Mouse (Mus musculus) lung, postnatal 10 days (tissue): ENCODE results near the gene Tpcn2.

Experiments
- DNase-seq: peaks from one replicate; pipeline ENCODE4 v3.0.0; 2021

Gene Tpcn2

DNA sequence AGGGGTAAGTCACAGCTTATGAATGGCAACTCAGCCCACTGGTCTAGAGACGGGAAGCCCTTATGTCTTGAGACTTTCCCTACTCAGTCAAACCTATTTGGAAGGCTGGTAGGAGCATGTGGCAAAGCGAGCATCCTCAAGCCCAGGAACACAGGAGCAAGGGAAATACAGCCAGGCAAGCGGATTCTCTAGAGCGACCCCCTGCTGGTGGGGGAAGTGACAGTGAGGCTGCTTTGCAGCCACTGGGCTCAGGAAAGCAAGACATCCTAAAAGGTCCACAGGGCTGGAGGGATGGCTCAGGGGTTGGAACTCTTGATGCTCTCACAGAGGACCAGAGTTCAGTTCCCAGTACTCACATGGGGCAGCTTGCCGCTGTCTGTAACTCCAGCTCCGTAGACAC, 87.5 kb downstream of the Tpcn2 start:
- no peak for DNase-seq

DNA sequence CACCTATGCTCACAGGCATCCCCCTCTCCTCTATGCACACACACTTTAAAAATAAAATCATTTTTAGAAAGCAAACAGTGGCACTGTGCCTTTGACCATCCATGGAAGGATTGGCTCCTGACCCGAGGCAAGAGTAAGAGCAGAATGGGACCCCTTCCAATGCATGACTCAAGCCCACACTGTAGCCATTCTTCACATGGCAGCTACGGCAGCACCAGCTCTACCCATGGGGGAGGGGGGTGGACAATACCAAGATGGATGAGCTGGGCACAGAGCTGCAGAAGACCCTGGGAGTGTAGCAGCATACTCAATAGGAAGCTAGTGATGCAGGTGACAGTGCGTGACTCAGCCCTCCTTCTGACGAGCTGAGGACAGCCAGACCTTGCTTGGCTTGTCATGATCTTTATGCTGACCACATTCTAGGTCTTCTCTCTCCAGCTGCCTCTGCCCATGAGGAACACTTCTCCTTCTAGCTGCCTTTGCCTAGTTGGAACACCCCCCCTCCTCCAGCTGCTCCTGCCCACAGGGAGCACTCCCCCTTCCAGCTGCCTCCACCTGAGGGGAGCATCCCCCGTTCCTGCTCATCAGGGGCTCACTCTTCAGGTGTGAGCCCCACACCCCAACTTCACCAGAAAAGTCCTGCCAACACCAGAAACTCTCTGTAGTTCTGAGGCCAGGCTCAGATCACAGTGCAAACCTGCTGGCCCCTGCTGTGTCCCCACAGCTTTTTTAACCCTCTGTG, 88.5 kb downstream of the Tpcn2 start:
- peak; percentile 53 for DNase-seq

DNA sequence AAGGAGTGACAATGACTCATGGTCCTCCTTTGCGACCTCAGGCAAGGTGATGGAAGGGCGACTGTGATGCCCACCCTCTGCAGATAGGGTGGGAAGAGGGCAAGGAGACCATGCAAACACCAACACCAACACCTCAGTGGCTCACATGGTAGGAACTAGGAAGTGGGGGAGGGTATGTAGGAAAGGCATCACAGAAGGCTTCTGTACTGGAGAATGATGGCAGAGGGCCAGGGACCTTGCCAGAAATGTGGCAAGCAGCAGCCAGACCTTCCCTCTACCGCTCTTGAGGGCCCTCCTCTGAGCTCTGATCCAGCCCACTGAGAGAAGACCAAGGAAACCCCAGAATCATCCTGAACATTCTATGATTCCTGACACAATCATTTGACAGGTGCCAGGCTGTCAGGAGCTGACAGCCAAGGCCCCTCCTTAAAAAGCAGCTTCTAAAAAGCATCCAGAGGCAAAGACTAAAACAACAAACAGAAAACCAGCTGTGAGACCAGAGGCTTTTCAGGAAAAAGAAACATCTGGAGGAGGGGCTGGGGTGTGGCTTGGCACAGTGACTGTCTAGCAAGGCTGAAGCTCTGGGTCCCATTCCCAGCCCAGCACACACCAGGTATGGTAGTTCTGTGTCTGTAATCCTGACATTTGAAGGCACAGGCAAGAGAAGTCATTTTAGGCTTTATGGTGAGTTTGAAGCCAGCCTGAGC, 89.2 kb downstream of the Tpcn2 start:
- peak; percentile 87 for DNase-seq

DNA sequence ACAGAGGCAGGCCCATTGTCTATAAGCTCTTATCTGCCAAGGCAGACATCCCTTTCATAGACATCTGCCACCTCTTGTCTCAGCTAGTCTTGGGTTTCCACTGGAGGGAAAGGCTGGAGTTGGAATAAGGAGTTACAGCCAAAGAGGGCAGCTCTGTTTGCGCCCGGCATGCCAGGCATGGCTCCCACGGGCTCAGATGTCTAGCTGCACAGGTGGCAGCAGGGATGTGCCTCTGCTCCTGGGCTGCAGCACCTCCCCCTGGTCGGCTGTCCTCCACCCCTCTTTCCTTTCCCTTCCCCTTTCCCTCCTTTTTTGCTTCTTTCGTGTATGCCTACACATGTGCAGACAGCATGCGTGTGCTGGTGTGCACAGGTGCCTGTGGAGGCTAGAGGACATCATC, 91.0 kb downstream of the Tpcn2 start:
- DNase-seq: no peak

DNA sequence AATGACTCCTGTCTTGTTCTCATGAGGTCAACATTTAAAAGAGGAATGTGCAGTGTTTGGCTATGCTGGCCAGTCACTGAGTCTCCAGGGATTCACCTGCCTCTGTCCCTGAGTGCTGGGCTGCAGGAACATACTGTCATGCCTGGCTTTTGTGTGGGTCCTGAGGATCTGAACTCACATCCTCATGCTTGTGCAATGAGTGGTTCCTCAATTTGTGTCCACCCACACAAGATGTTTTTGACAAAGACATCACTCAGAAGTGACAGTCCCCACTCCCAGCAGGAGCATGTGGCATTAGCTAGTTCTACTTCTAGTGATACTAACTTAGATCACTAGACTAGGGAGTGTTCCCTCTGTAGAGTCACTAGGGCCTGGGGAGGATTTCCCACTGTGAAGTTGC, 93.3 kb downstream of the Tpcn2 start:
- DNase-seq: no peak

DNA sequence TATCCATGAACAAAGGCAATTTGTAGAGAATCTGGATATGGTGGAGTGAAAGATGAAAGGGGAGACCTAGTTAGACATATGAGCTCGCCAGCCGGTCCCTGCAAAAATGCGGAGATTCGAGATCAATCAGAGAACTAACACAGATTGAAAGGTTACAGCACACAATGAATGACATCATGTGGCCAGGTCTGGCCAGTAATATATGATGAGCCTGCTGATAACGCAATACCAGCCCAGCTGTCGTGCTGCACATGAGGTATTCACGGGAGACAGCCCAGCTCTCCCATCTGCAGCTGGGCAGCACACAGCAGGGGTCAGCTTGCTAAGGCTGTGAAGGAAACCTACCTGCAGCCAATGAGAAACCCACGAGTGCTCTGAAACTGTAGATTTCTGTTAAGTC, 94.5 kb downstream of the Tpcn2 start:
- no peak for DNase-seq

DNA sequence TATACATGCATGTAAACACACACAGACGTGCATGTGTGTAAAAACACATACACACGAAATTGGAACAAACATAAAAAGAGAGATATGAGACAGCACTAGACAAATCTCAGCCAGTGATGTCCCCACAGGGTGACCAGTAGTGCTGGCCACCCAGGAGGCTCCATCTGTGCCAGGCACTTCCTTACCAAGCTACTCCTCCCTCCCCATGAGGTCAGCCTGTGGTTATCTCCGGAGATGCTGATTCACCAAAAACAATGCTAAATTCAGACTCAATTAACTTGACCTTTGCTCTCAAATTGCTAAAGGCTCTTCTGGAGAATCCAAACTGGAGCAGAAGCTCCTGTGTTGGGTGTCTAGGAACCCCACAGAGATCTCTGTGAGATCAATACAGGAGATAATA, 96.0 kb downstream of the Tpcn2 start:
- no peak for DNase-seq

DNA sequence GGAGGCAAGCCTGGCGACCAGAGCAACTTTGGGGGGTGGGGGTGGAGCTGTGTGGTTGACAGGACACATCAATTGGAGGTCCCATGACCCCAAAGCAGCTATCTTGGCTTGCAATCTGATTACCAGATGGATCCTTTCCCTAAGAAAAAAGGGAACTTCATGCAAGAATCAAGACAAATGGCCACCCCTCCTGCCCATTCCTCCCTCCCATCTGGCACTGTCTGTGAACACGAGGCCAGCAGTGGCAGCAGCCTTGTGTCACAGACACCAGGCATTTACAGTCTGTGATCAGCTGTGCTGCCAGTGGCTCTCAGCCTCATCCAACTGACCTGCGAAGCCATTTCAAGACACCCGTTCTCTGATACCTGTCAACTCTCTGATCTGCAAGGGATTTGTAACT, 101.4 kb downstream of the Tpcn2 start:
- DNase-seq: peak; percentile 88

DNA sequence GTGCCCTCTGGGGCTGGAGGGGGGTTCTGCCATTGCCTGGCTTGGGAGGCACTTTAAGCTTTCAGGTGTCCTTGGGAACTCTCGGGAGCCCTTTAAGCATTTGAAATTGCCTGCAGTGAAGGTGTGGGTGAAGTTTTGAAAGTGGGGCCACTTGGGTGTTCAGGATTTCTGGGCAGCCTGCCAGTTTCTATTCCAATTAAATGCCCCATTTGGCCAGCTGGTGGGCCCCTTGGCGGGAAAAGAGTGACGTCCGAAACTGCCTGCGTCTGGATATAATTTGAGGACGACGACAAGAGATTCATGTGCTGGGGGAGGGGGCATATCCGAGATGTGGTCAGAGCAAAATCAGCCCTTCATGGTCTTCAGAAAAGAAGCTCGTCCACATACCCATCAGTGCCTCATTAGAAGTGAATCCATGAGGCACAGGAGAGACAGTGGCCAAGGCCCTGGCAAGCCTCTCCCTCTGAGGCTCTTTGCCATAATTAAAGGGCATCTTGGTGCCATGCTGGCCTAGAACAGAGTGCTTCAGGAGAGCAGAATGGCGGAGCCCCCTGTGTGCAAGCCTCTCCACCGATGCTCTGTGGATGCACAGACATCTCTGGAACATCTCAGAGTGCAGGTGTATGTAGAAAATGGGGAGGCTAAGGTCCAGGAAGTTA, 102.3 kb downstream of the Tpcn2 start:
- DNase-seq: peak; percentile 27

DNA sequence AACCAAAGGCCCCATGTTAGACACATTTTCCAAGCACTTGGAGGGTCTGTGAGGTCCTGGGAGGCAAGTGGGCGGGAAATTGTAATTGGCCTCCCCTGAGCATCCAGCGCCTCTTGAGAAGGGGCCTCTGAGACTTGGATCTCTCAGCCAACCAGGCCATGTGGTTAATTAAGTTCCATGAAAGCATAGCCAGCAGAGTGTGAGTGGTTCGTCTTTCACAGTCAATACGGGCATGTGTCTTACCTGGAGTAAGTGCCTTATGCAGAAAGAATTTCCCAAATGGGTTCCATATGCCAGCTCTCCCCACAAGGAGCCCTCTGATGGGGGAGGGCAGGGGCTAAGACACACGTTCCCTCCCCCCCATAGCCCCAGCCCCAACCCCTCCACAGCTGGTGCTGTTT, 104.1 kb downstream of the Tpcn2 start:
- no peak for DNase-seq

DNA sequence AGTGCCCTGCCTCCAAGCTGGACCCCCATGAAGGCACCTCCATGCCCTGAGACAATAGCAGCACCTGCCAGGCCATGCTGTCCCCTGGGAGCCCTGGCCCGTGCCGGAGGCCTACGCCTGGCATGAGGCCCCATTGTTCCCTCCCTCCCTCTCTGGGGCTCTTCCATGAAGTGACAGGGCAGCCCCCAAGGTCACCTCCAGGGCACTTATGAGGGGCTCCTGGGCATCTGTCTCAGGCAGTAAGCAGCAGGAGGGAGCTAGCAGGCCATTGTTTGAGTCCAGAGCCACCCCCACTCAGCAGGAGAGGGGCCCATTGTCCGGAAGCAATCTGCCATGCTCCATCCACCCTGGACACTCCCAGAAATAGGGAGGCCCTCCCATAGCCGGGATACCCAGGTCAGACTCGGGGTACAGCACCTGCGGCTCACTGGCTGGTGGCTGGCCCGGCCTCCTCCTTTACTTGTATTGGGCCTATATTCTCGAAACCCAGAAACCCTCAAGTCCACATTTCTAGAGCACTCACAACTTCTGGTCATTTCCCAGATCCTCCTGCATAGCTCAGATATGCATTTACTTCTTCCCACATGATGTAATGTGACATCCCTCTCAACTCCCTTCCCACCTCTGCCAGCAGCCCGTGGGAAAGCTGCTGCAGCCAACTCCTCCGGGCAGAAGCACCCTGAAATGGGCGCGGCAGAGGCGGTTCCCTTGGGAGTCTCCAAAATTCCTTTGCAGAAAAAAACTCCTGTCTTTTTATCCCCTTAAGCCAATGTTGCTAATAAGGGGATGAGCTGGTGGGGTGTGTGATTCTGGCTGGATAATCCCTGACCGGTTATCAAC, 106.8 kb downstream of the Tpcn2 start:
- no peak for DNase-seq

DNA sequence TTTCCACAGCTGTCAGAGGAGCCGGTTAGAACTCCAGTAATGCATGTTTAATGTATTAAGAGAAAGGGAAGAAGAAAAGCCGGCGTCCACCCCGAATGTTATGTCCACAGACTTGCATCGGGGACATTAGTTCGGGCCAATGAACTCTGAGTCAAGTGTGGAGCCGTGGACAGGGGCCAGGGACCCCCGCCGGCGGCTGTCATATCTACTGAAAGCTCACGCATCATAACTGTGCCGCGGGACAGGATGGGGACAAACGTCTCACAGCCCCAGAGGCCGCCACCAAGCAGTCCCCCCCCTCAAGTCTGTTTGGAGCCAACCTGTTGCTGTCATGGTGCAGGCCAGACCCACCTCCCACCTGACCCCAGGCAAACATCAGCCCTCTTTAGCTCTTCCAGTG, 110.2 kb downstream of the Tpcn2 start:
- no peak for DNase-seq

DNA sequence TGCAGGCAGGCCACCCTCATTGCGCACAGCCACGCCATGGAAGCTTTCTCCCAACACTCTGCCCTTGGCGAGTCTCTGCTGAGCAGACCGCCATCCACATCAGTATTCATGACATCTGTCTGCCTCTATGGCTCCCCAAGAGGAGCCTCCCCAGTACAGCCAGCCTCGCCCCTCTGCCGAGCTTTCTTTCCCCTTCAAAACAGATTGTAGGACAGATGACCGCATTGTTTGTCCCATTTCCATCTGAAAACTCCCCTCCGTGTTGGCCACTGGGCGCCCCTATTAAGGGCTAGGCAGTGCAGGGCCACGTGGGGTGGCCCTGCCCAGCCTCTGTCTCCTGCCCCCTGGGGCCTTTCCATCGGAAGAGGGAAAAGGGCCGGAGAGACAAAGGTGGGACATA, 110.7 kb downstream of the Tpcn2 start:
- DNase-seq: peak; percentile 25

DNA sequence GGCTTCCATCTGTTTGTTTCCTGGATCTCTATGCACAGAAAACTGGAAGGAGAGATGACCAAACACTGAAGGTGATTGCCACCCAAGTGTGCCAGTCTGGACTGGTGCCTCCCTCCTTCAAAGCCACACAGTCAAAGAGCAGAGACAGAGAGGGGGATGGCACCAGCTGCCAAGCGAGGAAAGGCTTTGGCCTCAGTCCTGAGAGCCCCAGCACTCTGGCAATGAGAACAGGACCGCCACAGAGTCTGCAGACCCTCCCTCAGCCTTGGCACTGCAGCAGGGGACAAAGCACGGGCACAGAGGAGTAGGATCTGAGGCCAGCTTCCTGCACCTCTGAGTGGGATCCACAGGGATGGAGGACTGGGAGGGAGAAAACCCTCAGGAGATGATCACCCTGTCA, 114.1 kb downstream of the Tpcn2 start:
- no peak for DNase-seq

DNA sequence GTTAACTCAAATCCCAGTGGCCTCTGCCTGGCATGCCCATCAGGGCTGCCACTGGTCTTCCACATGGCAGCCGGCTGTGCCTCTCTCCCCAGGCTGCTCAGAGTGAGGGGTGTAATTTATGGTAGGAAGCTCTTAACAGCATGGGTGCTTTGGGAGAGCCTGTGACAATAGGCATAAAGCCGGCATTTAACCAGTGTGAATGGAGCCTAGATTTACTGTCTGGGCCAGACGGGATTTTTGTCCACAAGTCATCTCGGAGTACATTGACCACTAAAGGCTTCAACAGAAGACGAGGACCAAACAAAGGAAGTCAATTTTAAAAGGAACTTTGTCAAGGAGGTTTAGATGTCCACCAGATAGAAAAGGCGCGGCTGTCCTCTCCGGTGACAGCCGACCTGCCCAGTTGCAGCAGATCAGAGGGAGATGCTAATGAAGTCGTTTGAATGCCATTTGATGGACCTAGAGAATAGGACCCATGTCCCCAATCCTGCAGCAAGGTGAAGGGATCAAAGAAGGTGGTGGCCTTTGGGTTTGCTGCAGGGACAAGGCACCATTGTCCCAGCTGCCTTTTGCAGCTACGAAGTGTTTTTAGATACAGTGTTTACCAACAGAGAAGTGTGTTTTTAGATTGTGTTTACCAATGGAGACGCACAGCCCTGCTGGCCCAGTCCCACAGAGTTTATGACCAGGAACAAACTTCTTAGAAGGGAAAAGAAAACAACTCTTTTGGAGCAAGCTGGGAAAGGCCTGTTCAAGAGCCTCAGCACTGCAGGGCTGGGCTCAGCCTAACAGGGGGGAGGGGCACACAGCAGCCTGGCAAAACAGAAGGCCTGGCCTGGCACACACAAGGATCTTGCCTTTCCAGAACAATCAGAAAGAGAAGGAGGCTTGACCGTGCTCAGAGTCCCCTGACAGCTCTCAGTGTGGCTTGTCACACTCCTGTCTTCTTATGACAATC, 124.2 kb downstream of the Tpcn2 start:
- peak; percentile 80 for DNase-seq

DNA sequence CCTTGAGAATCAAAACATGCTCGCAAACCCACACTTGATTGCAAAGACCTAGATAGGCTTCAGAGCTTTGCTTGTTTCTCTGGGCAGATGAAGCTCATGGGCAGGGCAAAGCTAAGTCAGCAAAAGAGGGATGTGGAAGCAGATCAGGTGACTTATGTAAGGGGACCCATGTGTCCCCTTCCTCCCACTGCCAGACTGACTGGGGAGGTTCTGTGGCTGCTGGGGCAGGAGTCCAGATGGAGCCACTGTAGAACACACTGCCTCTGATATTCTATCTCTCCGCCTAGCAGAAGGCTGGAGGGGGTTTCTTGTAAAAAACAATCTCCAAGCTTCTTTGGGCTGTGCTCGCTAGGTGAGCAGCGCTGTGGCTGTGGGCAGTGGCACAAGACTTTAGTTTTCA, 128.1 kb downstream of the Tpcn2 start:
- DNase-seq: no peak

DNA sequence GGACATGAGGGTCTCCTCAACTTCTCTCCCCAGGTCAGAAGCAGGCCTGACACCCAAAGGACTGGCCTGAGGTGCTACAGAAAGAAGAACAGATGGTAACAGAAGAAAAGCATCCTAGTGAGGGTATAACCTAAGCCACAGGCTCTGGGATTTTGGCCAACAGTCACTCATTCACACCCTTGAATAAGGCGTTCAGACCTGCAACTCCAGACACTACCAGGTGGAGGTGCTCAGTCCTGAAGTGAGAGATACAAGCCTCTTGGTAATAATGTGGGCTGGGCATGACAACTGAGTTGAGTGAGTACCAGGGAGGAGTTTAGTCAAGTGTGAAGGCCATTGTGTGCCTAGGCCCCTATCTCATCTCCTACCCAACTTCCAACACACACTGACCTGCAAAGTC, 129.7 kb downstream of the Tpcn2 start:
- DNase-seq: peak; percentile 18

DNA sequence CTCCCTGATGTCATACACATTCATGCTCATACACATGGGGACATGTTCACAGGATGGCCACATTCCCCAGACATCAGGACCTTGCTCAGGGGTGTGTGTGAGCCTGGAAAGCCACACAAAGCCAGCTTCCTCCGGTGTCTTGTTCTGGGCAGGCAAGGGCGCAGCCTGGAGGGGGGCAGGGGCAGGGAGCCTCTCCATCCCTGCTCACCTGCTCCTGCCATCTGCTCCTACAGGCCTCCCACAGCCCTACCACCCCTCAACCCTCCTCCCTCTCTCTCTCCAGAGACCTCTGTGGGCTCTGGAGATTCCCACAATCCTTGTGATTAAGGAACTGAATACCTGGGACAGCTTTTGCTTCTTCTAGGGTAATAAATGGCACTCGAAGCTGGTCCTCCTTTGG, 132.0 kb downstream of the Tpcn2 start:
- DNase-seq: no peak

DNA sequence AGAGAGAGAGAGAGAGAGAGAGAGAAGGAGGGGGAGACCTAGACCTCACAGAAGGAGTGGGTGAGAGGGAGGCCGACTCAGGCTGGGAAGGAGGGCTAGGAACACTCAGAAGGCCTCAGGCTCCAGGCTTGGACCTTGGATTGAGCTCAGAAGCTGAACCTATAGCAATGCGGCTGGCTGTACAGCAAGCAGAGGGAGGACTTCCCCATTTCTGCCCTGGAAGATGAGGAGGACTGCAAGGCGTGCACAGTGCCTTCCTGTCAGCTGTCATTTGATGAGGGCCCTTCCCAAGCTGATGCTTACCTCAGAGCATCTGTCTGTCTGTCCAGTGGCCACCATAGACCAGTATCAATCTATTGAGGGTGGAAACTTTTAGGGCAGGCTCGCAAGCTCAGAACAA, 134.9 kb downstream of the Tpcn2 start:
- no peak for DNase-seq

DNA sequence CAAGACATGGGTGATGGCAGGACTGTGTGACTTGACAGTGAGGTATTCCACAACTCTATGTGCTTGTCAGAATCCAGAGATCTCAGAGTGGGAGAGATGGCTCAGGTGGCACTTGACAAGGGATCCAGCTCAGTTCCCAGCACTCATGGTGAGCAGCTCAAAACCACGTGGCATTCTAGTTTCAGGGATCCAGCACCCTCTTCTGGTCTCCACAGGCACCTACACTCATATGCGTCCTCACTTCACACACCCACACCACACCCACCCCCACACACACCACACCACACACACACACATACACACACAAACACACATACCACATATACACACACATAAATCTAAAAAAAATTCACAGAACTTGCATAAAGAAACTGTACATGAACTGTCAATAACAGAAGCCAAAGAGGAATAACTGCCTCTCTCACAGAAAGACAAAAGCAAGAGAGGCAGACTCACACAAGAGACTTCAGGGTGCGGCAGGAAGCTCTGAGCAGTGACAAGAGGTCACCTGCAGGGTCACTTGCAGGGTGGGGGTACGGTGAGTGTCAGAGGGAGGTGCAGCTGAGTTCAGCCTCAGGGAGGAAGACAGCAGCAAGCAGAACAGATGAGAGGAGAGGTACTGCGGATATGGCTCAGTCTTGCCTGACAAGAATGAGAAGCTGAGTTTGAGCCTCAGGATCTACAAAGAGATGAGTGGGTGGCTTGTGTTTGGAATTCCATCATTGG, 135.7 kb downstream of the Tpcn2 start:
- DNase-seq: no peak

DNA sequence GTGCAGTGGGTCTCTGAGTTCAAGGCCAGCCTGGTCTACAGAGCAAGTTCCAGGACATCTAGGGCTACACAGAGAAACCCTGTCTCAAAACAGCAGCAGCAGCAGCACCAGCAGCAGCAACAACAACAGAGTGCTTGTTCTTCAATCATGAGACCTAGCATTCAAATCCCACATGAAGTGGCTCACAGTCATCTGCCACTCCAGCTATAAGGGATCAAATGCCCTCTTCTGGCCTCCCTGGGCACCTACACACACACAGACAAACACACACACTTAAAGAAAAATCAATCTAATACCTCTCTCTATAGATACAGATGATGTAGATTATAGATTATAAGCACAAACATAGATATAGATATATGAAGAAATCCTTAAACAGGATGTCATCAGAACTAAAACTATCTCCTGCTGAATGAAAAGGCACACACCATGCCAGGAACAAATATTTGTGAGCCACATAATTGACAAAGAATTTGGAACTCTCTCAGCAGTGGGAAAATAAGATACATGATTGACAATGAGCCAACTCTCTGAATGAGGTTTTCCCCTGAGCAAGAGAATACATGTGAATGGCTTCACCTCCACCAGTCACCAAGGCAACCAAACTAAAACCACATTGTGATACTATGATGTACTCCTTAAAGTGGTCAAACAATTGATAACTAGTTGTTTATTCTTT, 137.4 kb downstream of the Tpcn2 start:
- no peak for DNase-seq
